Mouse (Mus musculus) cerebellum, adult 2 months (tissue): ENCODE data around the gene Cdc5l. TPM values are rescaled to one million over a fixed set of nuclear protein-coding genes. Genes with fewer than 3 reads are reported as not detected.
A peak's percentile ranks its signal among the peaks of the same experiment; 100 is the strongest.
"Not testable (repeated sequence)": the region's sequence is repeated elsewhere in the genome, so short reads cannot be mapped to it uniquely, and the experiment has no call there.

Experiments
- DNase-seq, 2 experiments: peaks; one replicate each; pipeline ENCODE4 v3.0.0; 2021
- H3K27ac ChIP-seq: fragments of 200-500 bp; 2 replicates; pipeline ENCODE4 v1.5.1; 2012; ENCODE audit warnings: low read length, control low read depth, inconsistent platforms; ENCODE audit not compliant: insufficient read depth
- H3K27me3 ChIP-seq: fragments of 200-500 bp; 2 replicates; pipeline ENCODE4 v1.6.1; 2012; ENCODE audit warnings: inconsistent platforms, mild to moderate bottlenecking, low read length, moderate library complexity; ENCODE audit not compliant: control insufficient read depth, insufficient read depth
- H3K4me1 ChIP-seq: fragments of 200-500 bp; 2 replicates; pipeline ENCODE4 v1.6.1; 2011; ENCODE audit warnings: low read length; ENCODE audit not compliant: control insufficient read depth, insufficient read depth
- H3K4me3 ChIP-seq: fragments of 200-500 bp; replicated peaks from 2 replicates; pipeline ENCODE3; 2011; ENCODE audit warnings: mild to moderate bottlenecking, low read depth, low read length, control low read depth; ENCODE audit not compliant: insufficient read depth
- CTCF ChIP-seq: fragments of 200-500 bp; IDR thresholded peaks from 2 replicates; pipeline ENCODE4 v1.5.1; 2011; ENCODE audit warnings: low read depth, mild to moderate bottlenecking, control low read depth, low read length, moderate library complexity, borderline replicate concordance; ENCODE audit not compliant: insufficient read depth
- POLR2A ChIP-seq: fragments of 200-500 bp; IDR thresholded peaks from 2 replicates; pipeline ENCODE4 v1.6.1; 2011; ENCODE audit warnings: low read length, control low read depth, borderline replicate concordance; ENCODE audit not compliant: insufficient read depth
- WGBS: fragments of 180-500 bp; shearing (Covaris S2); methylation state at CpG from one replicate; pipeline ENCODE4 v1.1.7; 2018; 5-methylcytosine and 5-hydroxymethylcytosine counted together
- polyA plus RNA-seq: library from polyadenylated mRNA; depleted of rRNA; stranded (reverse); fragments of >200 nt; gene quantifications from 2 replicates; pipeline ENCODE4 v1.2.3, GENCODE M21; 2012

Gene Cdc5l
- polyA plus RNA-seq, 1 experiment = 37.7 TPM

DNA sequence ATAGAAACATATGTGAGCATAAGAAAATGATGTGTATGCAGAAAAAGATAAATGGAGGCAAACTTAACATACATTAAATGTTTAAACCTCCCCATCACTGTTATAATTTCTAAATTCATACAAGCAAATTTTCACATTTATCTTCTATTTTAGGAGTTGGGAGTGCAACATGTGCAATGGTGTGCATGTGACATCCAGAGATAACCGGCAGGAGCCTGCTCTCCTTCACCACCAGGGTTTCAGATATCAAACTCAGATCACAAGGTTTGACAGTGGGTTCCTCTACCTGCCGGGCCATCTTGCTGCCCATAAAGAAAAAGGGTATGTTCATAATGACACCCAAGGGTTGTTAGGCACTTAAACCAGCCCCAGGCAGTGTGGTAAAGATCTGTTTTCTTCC, 16.1 kb downstream of the Cdc5l start:
- no peaks in the 10 kb centered on the region for H3K27me3 ChIP-seq
- H3K27ac ChIP-seq = no peak overlapping the region
- TF ChIP-seq POLR2A (no peak), CTCF (no peak)
- no peak for DNase-seq
- no peaks in the 10 kb centered on the region for H3K4me1 ChIP-seq
- 88% methylated on average over 2 of the region's 2 CpGs for WGBS
- no peak overlapping the region for H3K4me3 ChIP-seq

GRCm38 (mm10) chr17:45411617-45412016, 21.9 kb downstream of the Cdc5l start:
- not testable (repeated sequence) for H3K27ac ChIP-seq, H3K27me3 ChIP-seq, H3K4me3 ChIP-seq, DNase-seq, H3K4me1 ChIP-seq
- 93% methylated on average over 2 of the region's 2 CpGs for WGBS

DNA sequence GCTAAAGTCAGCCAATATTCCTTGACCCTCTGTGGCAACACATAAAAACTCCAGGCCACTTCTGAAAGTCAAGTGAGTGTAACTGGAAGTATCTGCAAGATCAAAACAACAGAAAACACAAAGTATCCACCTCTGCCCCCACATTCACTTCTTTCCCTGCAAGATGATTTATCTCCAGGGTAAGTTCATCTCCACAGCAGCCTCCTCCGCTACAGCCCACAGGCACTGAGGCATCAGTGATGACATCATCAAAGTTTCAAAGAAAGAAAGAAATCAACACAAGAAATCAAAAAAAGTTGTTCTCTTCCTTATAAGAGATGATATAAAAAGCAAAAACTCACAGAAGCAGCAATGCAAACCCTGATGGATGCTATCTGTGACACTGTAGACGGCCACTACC, 24.8 kb downstream of the Cdc5l start:
- 96% methylated on average over 2 of the region's 2 CpGs for WGBS
- no peaks in the 10 kb centered on the region for H3K27me3 ChIP-seq
- TF ChIP-seq CTCF (no peak), POLR2A (no peak)
- no peak for DNase-seq
- no peak overlapping the region for H3K4me3 ChIP-seq
- H3K27ac ChIP-seq = no peak overlapping the region
- H3K4me1 ChIP-seq = no peaks in the 10 kb centered on the region

DNA sequence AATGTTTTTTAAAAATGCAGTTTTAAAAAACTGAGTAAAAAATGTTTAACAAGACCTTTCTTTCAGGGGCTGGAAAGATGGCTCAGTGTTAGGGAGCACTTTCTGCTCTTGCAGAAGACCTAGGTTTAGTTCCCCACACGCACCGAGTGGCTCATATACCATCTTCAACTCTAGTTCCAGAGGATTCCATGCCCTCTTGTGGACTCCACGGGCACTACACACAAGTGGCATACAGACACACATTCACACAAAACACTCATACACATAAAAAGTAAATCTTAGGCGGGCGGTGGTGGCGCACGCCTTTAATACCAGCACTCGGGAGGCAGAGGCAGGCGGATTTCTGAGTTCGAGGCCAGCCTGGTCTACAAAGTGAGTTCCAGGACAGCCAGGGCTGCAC, 27.3 kb downstream of the Cdc5l start:
- TF ChIP-seq POLR2A = no peak
- TF ChIP-seq CTCF = no peak
- WGBS = 95% methylated on average over 10 of the region's 10 CpGs
- H3K4me1 ChIP-seq = no peaks in the 10 kb centered on the region; the same call in 1 of the 2 replicates
- H3K4me3 ChIP-seq = no peak overlapping the region
- no peak for DNase-seq
- no peak overlapping the region for H3K27ac ChIP-seq
- no peaks in the 10 kb centered on the region for H3K27me3 ChIP-seq

- no peaks in the 10 kb centered on the region for H3K27me3 ChIP-seq
- H3K4me1 ChIP-seq = peaks cover 3% of the 10 kb centered on the region; the same call in 1 of the 2 replicates
- WGBS = 5% methylated on average over 3 of the region's 3 CpGs
- DNase-seq = peak; percentile 25 to 48
- H3K27ac ChIP-seq = no peak overlapping the region
- no peak; the same call in 1 of the 2 replicates for TF ChIP-seq CTCF
- TF ChIP-seq POLR2A = no peak
- no peak overlapping the region for H3K4me3 ChIP-seq
Observed at GRCm38 (mm10) chr17:45403207-45403606, 30.3 kb downstream of the Cdc5l start.

DNA sequence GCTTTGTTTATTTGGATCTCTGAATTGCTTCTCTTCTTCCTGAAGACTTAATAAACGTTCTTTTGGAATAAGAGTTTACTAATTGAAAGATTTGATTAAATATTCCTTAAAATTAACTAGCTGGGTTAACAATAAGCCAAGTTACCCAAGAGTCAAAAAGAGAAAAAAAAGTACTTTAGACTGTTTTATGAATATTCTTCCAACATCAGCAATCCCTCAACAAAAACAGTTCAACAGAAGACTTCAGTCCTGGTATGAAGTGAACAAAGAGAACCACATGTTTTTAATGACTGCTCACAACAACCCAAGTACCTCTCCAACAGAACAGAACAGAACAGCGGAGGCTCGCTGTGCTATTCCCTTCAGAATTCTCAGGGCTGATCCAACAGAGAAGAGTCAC, 30.9 kb downstream of the Cdc5l start:
- no peak overlapping the region for H3K4me3 ChIP-seq
- H3K4me1 ChIP-seq = peaks cover 3% of the 10 kb centered on the region; the same call in 1 of the 2 replicates
- 82% methylated on average over 3 of the region's 3 CpGs for WGBS
- TF ChIP-seq POLR2A = no peak
- no peak for TF ChIP-seq CTCF
- H3K27ac ChIP-seq = no peak overlapping the region
- no peak for DNase-seq
- H3K27me3 ChIP-seq = no peaks in the 10 kb centered on the region

GRCm38 (mm10) chr17:45402126-45402525, 31.4 kb downstream of the Cdc5l start:
- TF ChIP-seq POLR2A (no peak), CTCF (no peak)
- 90% methylated on average over 1 of the region's 1 CpGs for WGBS
- H3K4me1 ChIP-seq = peaks cover 3% of the 10 kb centered on the region; the same call in 1 of the 2 replicates
- H3K27ac ChIP-seq = no peak overlapping the region
- H3K4me3 ChIP-seq = no peak overlapping the region
- H3K27me3 ChIP-seq = no peaks in the 10 kb centered on the region
- no peak for DNase-seq

- DNase-seq = no peak
- TF ChIP-seq CTCF (no peak), POLR2A (no peak)
- peaks cover 3% of the 10 kb centered on the region; the same call in 1 of the 2 replicates for H3K4me1 ChIP-seq
- no peaks in the 10 kb centered on the region for H3K27me3 ChIP-seq
- H3K4me3 ChIP-seq = no peak overlapping the region
- WGBS = 86% methylated on average over 5 of the region's 5 CpGs
- no peak overlapping the region for H3K27ac ChIP-seq
Observed at GRCm38 (mm10) chr17:45401126-45401905, 32.2 kb downstream of the Cdc5l start.
